Mouse (Mus musculus) lung, postnatal 10 days (tissue): ENCODE results near the gene Znfx1.

Source experiments
- DNase-seq: peaks from one replicate; pipeline ENCODE4 v3.0.0; 2021

The Znfx1 gene

DNA sequence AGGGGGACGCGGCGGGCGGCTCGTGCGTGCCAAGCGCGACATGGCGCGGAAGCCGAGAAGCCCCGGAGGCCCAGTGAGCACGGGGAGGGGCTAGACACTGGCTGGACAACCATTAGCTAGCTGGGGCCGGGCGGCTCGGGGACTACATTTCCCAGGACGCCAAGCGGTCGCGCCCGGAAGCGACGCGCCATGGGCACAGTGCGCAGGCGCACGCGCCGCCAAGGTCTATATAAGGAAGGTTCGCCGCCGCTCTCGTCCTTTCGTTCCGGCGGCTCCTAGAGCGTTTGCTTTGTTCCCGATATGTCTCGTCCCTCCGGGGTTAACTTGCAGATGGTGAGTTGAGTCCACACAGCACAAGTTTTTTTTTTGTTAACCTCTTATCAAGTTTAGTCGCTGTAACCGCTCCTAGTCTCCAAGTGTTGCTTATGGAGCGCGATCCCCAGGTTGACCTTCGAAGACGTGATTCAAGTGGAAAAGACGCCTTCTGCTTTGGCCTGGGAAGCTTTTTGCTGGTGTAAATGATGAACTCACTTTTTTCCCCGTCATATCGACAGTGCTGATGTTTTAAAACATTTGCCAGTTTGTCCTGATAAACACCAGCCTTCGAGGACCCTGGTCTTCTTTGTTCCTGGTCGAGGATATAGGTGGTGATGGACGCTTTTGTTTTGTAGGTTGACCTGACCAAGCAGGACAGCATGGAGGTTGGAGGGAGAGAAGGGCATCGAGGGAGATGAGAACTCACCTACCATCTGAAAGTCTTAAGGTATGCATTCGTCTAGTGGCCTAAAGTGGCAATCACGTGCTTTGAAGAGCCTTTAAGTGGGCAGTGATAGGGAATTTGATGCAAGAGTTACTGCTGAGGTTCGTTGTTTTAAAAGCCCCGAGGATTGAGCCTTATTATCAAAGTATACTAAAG is at the start of gene Znfx1:
Gene Znfx1 (minus strand): TSS at position 51 of the 916 bp plus-strand sequence.
- peak; percentile 97 for DNase-seq

DNA sequence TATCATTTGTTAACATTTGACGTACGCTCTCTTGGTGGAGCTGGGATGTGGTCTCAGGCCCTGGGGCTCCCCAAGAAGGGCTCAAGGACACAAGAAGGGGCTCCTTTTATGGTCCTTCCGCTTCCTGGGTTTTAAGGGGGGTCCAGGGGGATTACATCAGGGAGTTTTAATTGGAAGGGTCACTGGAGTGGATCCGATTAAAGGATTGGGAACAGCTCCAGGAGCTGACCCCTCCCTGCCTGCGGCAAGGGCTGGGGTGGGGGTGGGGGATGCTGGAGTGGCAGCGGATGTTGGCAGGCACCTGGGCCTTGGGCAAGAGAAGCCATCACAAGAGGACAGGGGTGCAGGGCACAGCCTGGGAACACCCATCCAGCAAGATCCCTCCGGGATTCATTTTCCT is 49.4 kb upstream of the Znfx1 start:
- DNase-seq, result no peak

GRCm38 (mm10) chr2:167109506-167109905 is 46.7 kb upstream of the Znfx1 start:
- DNase-seq, result no peak

DNA sequence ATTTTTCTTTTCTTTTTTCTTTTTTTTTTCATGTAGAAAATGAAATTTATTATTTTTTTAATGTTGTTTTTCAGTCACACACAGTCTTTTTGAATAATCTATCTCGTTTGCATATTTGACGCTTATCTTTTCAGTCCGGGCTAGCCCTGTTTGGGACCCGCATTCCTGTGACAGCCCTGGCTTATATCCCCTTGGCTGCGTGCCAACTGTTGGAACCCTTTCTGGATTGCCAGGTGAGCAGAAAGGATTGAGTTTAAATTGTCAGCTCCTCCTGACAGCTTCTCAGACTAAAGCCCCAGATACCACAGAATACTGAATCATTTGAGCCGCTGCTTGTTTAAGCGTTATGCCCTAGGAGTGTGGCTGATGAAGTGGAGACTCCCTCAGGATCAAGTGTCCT is 40.7 kb upstream of the Znfx1 start:
- DNase-seq, result no peak

DNA sequence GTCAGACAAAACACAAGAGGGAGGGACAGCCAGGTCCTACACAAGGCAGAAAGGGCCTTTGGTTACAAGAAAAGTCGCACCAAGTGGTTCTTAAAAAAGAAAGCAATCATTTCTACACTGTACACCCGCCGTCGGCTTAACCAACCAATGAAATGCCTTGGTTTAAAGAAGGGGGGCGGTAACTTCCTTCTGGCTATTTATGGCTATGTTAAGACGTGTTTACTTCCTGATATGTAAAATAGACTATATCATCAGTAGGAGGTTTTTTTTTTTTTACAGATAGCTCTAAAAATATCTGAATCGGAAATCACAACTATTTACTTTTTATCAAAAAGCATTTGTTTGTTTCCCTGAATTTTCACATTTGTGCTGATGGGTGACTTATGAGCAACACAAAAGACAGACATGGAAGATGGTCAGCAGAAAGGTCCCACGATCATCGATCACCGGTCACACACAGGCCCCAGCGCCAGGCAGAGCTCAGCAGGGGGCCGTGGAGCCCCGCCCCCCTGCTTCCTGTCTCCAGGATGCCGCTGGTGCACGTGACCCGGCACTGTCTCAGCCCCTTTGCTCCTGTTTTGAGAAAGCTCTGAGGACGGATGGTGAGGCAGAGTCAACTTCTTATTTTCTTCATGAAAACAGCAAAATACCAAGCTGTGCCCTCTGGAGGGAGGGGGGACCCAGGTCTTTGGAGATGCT is 39.1 kb upstream of the Znfx1 start:
- peak; percentile 55 for DNase-seq

DNA sequence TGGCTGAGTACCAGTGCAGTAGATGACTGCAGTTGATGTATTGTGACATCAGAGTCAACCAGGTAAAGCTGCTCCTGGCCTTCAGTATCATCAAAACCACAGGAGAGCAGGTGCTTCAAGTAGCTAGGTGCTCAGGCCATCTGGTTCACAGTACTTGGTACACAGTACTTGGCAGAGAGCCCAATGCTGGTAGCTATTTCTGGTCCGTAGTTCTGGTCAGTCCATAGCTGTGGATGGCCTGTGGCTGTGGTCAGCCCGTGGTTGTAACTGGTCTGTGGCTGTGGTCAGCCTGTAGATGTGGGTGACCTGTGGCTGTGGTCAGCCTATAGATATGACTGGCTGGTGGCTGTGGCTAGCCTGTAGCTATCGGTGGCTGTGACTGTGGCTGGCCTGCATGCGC is 31.9 kb upstream of the Znfx1 start:
- no peak for DNase-seq

DNA sequence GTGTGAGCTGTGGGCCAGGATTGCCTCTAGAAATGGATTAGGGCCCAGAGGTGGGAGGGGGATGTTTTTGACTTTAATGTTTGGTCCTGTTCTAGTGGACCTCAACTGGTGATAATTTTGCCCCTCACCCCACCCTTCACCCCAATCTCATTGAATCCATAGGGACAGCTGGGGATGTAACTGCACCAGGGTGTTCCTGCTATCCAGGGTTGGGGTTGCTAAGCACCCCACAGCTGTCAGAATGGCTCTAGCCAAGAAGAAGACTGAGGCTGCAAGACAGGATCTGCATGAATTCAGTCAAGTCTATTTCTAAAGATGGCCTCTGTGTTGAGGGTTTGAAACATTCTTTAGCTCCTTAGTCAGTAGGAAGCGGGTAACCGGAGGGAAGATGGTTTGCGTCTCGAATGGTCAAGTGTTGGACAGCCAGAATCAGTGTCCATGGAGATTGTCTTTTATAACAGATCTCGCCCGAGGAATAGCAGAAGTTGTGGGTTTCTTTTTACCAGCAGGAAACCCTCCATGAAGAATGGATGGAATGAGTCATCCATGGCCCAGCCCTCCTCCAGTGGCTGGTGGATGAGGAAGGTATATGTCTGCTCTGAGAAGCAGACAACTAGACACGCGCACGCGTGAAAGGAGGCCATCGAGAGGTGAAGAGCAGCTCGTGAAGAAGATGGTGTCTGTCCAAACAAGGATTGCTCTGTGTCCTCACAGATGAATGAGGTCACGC is 30.5 kb upstream of the Znfx1 start:
- DNase-seq, result no peak

- DNase-seq, result no peak
These were observed 27.5 kb upstream of the Znfx1 start for GRCm38 (mm10) chr2:167090271-167090670.

DNA sequence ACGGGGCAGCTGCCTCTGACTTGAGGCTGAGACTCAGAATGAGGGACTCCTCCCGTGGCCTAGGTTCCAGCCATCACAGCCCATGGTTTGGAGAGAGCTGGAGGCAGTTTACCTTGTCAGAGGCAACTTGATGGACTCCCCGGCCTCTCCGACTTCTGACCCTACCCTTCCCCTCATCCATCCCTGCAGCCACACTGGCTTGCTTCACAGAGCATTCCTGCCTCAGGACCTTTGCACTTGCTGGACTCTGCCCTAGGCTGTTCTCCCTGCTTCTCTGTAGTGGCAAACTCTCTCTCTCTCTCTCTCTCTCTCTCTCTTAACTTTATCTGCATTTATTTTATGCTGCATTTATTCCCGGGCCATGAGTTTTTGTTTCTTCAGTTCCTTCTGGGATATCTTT is 24.0 kb upstream of the Znfx1 start:
- DNase-seq, result no peak

GRCm38 (mm10) chr2:167086092-167086491 is 23.3 kb upstream of the Znfx1 start:
- DNase-seq, result no peak

- DNase-seq, result peak; percentile 63
These were observed 18.8 kb upstream of the Znfx1 start for GRCm38 (mm10) chr2:167081639-167082038.

GRCm38 (mm10) chr2:167081135-167081534 is 18.3 kb upstream of the Znfx1 start:
- no peak for DNase-seq

DNA sequence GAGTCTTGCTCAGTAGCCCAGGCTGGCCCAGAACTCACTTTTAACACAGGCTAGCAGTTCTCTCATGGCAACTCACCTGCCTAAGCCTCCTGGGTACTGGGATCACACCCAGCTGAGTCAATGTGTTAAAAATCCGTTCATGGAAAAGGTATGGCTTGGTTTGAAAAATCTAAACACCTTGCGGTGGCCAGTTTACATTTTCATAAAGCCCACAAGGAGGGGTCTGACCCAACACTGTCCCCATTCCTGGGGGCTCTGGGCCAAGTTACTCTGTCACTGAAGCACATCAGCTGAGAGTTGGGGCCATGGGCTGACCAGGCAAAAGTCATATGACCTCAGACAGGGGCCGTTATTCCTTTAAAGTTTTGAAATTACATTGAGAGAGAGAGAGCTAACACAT is 17.6 kb upstream of the Znfx1 start:
- no peak for DNase-seq

DNA sequence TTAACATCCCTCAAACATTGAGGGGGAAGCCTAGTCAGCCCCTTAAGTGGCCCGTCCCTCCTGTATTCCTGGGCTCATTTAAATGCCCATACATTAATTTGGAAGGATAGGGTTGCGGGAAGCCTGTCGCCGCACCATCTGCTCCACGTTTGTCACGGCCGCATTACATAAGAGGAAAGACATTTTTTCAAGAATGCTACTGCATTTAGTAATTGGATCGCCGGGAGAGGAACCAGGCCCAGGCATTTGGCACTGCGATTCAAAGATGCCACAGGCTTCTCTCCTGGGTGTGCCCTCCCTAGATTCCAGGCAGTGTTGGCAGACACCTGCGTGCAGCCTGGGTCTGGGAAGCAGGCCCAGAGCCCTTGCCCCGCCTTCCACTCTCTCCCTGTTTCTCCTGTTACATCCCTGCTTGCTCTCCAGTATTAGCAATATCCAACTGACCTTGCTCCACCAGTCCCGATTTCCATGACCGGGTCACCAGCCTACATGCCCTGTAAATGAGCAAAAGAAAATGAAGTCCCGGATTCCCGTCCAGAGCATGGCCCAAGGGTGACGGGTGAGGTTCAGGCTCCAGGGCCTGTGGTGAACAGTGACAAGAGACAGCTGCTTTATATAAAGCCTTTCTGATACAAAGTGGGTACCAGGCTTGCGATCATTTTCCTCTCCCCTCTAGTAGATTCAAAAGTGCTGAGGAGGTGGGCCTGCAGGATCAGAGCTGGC is 16.9 kb upstream of the Znfx1 start:
- peak; percentile 36 for DNase-seq

- no peak for DNase-seq
These were observed 16.2 kb upstream of the Znfx1 start for GRCm38 (mm10) chr2:167078931-167079495.

GRCm38 (mm10) chr2:167078486-167078885 is 15.7 kb upstream of the Znfx1 start:
- no peak for DNase-seq

GRCm38 (mm10) chr2:167077199-167077962 is 14.6 kb upstream of the Znfx1 start:
- DNase-seq, result no peak

GRCm38 (mm10) chr2:167076759-167077158 is 13.9 kb upstream of the Znfx1 start:
- no peak for DNase-seq

DNA sequence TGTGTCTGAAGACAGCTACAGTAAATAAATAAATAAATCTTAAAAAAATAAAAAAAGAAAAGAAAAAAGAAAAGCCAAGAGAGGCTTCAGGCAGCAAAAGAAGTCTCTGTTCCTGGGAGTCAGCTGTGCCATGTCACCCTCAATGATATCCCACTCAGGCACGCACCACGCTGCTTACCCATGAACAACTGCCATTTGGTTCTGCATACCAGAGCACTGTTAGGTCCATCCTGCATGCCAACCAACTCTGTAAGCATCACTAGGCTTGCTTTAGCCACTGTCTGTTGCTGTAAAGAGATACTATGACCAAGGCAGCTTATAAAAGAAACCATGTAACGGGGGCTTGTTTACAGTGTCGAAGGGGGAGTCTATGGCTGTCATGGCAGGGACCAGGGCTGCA is 13.5 kb upstream of the Znfx1 start:
- no peak for DNase-seq

- DNase-seq, result no peak
These were observed 11.8 kb upstream of the Znfx1 start for GRCm38 (mm10) chr2:167074587-167074986.
